Mouse (Mus musculus): ENCODE measurements at regions not wholly inside any gene's neighbourhood (a gene's known extent, or its start where the extent isn't known, plus 50 kb on each side); places are given as distances from the start of the nearest gene placed in this dataset.

GRCm38 (mm10) chr3:37882417-37882816, 158.1 kb upstream of the Gm5148 start:
- no peak for DNase-seq (ENCODE audit: low read depth, low spot score)

DNA sequence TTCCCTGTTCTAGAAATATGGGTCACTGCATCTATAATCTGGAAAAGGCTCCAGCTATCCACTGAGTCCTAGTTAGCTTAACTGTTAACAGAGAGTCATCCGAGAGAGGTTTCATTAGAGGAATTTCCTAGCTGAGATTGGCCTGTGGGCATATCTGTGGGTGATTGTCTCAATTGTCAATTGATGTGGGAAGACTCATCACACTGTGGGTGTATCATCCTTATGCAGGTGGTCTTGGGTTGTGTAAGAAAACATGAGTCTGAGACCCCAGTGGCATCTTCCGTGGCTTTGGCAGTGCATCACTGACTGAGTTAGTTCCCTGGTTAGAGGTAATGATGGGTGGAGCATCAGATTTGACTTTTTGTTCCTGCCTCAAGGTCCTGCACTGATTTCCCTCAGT, 156.7 kb upstream of the Gm5148 start:
- no peak for DNase-seq (ENCODE audit: low read depth, low spot score)

DNA sequence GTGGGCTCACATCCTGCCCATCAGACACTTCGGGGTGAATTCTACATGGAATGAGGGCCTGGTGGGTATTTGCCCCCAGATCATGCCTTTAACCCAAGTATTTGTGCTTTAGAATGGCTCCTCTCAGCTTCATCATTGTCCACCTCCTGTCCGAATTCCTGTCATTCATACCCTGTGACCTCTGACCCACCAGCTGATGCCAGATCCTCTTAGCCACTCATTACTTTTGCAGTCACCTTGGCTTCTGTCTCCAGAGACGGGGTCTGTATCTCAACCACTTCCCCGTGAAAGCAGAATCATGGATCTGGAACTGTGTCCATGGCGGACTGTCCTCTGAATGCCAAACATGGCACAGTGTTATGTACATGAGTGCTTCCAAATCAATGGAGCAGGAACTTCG, 154.8 kb upstream of the Gm5148 start:
- no peak for DNase-seq (ENCODE audit: low read depth, low spot score)

DNA sequence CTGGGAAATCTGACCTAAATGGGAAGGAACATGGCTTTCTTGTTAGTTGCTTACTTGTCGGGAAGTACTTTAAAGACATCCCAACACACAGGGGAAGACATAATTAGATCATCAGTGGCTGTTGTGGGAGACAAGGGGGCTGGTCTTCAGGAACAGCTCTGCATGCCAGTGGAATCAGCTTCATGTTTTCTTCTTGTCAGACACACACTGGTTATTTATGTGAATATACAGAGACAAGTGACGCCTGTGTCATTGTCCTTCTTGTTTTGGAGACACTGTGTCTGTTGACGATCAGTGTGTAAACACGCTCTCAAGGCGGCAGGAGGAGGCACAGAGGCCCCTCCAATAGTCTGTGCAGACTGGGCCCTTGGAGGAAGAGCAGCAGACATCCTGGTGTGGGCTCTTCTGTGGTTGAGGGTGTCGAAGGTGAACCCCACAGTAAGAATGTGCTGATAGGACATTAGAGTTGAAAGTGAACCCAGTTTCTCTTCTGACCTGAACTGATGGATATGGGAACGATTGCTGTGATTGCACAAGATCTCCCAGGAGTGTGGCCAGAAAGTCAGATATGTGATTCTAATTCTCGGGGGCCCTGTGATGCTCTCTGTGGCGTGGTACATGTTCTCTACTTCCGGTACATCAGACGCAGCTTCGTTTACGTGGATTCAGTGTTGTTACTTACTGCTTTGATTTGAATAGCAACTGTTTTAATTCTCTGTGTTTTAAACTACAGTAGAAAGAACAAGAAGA, 151.9 kb upstream of the Gm5148 start:
- no peak for DNase-seq (ENCODE audit: low read depth, low spot score)

- no peak for DNase-seq (ENCODE audit: low read depth, low spot score)
Observed at GRCm38 (mm10) chr3:37875331-37876015, 151.2 kb upstream of the Gm5148 start.

GRCm38 (mm10) chr3:37874864-37875263, 150.6 kb upstream of the Gm5148 start:
- DNase-seq (ENCODE audit: low read depth, low spot score), result no peak

DNA sequence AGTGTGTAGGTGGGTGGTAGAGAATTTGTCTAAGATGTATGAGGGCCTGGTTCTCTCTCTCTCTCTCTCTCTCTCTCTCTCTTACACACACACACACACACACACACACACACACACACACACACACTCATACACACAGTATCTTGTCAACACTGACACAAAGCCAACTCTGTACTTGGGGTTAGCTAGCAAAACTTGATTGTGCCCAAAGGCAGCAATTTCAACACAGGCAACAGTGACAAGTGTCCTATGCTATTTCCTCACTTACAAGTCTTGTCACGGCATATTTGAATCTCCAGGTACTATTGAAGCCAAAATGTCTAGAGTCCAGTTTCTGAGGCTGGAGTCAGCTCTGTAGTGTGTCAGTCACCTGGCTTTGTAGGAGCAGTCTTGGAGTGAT, 150.1 kb upstream of the Gm5148 start:
- no peak for DNase-seq (ENCODE audit: low read depth, low spot score)

- DNase-seq (ENCODE audit: low read depth, low spot score), result no peak
Observed at GRCm38 (mm10) chr3:37872329-37872728, 148.0 kb upstream of the Gm5148 start.

GRCm38 (mm10) chr3:37871076-37871475, 146.8 kb upstream of the Gm5148 start:
- DNase-seq (ENCODE audit: low read depth, low spot score), result no peak

GRCm38 (mm10) chr3:37868454-37868853, 144.2 kb upstream of the Gm5148 start:
- DNase-seq (ENCODE audit: low read depth, low spot score), result no peak

DNA sequence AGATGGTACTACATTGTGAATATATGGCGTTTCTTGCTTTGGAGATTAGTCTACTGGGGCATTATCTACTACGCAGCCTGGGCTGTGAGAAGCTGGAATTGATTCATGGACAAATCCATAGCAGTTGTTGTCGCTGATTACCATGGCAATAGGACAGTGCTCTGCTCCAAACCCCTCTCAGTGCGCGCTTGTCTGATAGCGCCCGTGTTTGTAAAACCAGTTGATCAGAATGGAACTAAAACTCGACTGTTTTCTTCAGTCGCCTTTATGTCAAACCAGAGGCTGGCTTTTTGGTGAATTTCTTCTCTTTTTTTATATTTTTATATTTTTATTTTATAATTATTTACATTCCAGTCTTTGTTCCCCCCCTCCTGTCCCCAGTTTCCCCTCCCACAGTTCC, 138.5 kb upstream of the Gm5148 start:
- DNase-seq (ENCODE audit: low read depth, low spot score), result no peak

DNA sequence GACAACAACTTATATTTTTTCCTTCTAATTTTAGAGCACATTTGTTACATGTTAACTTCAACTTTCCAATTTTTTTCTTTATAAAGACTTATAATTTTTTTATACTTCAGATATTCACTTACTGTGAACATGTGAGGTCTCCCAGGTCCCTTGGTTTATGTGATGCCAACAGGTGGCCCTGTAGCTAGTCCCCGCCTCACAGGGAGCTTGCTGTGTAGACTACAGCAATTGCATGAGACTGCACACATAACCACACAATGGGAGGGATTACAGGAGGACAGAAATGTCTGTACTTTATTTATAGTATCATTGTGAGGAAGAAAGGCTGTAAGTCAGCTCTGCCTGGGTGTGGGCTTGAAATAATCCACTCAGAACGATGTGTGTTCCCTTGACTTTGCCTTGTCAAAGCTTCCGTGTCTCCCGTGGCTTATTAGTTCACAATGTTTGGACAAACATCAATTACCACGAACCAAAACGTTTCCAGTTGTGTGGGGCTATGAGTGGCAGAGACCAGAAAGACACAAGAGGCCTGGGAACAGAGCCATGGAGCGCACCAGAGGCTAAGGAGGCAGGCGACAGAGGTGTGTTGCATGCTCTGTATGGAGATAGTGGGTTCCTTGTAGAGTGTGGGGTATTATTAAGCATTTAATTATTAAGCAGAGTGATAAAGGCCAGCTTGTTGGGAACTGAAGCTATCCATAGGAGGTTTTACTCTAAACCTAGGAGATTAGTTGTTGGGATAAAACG, 136.6 kb upstream of the Gm5148 start:
- no peak for DNase-seq (ENCODE audit: low read depth, low spot score)

DNA sequence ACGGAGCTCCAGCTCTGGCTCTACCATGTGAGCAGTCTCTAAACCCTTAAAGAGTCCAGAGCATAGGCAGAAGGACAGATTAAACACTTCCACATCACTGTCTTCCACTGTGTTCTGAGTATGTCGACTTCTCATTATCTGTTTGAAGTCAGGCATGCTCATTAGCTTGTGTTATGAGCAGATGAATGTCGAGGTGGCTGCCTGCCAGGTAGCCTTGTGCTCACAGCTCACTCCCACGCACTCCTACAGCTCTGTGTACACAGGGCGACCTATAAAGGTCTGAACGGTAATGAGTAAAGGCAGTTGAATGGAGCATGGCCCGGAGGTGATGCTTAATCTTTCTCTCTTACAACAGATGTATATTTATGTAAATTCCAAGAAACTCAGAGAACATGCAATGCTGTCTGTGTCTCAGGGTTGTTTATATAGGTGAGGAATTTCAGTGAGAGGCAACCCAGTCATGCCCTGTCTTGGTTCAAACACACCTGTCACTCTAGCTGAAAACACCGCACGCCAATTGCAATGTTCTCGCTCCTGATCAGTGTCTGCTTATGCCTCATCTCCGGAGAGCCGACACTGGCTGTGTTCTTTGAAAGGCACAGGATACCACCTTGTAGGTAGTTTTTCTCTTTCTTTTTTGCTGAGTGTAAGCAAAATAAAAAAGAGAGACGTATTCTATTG, 135.9 kb upstream of the Gm5148 start:
- DNase-seq (ENCODE audit: low read depth, low spot score), result no peak

GRCm38 (mm10) chr3:37858624-37859302, 134.5 kb upstream of the Gm5148 start:
- no peak for DNase-seq (ENCODE audit: low read depth, low spot score)

GRCm38 (mm10) chr3:37846191-37847003, 122.1 kb upstream of the Gm5148 start:
- DNase-seq (ENCODE audit: low read depth, low spot score), result no peak

DNA sequence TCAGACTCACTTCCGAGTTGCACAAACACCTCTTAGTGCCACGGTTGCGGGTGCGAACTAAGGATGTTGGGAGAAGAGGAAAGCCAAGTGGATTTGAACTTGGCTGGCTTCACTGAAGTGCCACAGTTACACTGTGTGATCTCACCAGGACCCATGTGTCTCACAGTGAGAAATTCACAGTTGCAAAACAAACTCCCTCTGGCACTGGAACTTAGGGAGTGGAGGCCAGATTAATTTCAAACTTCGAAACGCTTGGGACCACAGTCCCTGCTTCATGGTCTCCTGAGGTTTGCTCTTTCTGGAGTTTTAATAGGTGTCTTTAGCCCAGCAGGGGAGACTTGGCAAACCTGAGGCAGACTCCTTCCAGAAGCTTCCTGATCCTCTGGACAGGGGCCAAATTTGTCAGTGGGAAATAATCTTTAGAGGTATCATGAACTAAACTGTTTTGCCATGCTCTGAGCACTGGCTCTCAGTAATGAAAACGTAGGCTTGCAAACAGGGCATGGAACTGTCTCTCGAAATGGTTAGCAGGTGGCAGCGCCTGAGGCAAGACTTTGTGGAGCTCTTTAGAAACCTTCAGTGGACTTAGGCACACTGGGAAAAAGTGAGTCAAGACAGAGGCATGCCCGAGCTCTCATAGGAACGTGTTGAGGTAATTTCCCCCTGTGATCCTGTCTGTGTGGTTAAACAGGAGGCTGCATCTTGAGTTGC, 121.2 kb upstream of the Gm5148 start:
- DNase-seq (ENCODE audit: low read depth, low spot score), result no peak

DNA sequence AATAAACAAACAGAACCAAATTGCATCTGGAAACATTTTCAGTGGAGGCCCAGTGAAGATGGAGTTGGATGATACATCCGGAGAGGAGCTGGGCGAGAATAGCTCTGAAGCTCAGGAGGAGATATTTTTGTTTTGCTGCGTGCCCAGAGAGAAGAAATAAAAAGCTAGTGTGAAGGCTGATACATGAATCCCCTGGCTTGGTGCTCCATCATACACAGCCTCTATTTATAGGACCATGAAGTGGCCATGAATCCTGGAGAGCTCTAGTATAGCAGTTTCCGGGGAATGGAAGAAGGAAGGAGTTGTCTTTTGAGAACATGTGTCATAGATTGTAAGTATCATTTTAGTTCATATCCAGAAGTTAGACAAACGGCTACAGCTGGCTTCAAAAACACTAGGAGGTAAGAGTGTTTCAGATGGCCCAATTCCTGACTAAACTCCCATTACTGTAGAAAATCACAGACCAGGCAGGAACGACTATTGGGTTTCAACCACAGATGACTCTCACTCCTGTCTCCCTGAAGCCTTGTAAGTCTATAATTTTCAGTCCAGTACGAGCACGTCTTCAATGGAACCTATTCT, 120.5 kb upstream of the Gm5148 start:
- DNase-seq (ENCODE audit: low read depth, low spot score), result no peak

DNA sequence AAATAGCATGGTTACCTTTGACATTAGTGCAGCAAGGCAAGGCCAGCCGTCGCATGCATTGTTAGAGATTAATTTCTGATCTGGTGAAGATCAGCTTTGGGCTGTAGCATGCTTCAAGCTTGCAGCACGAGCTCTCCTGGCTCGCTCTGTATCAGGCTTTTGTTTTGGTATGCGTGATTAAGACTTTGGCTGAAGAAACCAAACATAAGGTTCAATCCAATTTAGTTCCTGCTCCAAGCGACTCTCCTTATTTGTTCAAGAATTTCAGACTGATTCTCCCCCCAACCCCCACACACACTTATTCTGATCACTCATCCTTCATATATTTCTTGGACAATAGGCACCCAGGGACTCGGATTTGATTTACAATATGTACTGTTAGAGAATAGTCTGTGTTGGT, 118.0 kb upstream of the Gm5148 start:
- no peak for DNase-seq (ENCODE audit: low read depth, low spot score)

DNA sequence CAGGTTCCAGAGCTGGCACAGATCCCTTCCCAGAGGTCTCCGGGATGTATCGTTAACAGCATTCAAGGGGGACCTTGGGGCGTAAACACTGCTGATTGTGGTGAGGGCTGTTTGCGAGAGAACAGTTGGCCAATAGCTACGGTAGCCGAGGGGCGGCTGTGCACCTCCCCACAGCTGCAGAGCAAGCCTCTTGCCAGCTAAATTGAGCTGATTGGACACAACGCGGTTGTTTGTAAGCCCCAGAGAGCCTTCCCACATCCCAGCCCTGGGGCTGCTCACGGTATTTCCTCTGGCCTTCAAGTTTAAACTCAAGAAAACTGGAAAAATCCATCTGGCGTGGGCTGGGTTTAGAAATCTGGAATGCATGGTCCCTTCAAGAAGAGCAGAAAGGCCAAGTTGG, 114.6 kb upstream of the Gm5148 start:
- DNase-seq (ENCODE audit: low read depth, low spot score), result no peak

DNA sequence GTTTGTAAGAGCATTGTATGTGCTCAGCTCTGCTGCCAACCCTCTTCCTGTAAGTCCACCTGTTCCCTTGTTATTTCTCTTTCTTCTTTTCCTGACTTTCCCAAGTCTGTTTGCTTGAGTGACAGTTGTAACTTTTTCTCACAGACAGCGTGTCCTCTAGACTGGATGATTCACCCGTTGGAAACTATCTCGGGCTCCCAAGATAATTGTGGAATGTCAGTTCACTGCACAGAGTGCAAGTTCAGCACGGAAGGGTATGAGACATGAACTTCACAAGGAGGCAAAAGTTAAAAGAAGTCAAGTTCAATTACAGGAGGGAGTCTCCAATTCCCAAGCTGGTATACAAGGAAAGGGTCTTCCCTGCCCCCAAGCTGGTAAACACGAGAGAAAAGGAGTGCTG, 112.5 kb upstream of the Gm5148 start:
- DNase-seq (ENCODE audit: low read depth, low spot score), result no peak
